Mouse (Mus musculus) thymus, adult 18-20 months (tissue): Measurements from ENCODE around the gene Cpa3.

Source experiments
- DNase-seq, 2 experiments: peaks; one replicate each; pipeline ENCODE4 v3.0.0; 2022; ENCODE audit warnings: mixed read lengths in 2 of 2

Cpa3 gene

GRCm38 (mm10) chr3:20242050-20242449 is at the start of gene Cpa3:
TSS of gene Cpa3 (minus strand) at chr3:20242181.
- no peak for DNase-seq

GRCm38 (mm10) chr3:20291370-20291769 is 49.4 kb upstream of the Cpa3 start:
- no peak for DNase-seq

- no peak for DNase-seq
These were observed 46.8 kb upstream of the Cpa3 start for GRCm38 (mm10) chr3:20288761-20289160.

DNA sequence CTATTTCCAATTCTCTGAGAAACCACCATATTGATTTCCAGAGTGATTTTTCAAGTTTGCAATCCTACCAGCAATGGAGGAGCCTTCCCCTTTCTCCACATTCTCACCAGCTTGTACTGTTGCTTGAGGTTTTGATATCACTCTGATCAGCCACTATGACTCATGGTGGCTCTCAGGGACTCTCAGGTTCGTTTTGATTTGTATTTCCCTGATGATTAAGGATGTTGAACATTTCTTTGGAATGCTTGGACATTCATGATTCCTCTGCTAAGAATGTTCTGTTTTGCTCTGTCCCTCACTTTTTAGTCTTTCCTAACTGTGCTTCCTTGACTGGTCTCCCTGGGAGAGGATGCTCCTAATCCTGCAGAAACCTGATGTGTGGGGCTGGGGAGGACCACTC is 39.8 kb upstream of the Cpa3 start:
- DNase-seq = no peak

GRCm38 (mm10) chr3:20275633-20276032 is 33.7 kb upstream of the Cpa3 start, which contains the start of gene Cpb1:
TSS of gene Cpb1 (minus strand) at chr3:20275733.
- no peak for DNase-seq

DNA sequence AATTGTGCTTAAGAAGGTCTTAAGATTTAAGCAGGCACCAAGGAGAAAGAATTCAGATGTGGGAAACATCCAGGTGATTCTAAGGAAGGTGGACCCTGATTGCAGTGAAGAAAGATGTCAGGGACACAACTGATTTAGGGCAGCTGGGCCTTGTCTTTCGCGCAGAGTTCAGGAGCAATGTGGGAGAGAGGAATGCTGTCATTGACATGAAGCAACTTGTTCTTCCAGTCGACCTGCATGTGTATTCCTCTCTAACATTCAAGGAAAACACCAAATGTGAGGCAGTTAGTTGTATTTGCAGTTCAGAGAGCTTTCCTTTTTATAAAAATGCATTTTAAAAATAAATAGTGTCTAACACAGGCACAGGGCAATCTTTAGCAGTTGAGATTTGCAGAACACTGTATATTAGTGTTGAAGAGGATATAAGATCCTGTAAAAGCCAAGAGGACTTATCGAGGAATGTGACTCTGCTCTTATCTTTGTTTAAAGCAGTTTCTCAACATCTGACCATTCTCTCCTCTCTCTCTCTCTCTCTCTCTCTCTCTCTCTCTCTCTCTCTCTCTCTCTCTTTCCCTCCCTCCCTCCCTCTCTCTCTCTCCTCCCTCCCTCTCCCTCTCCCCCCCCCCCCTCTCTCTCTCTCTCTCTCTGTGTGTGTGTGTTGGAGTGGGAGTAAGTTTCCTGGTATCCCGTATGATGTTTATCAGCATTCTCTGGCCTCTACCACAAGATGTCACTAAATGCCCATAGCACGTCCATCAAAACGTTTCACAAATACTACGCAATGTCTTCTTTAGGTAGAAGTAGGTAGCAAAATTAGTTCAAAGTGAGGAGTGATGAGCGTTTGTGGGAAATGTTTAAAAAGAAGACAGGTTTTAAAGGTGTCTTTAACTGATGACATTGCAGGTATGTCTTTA is 12.8 kb upstream of the Cpa3 start:
- no peak for DNase-seq

DNA sequence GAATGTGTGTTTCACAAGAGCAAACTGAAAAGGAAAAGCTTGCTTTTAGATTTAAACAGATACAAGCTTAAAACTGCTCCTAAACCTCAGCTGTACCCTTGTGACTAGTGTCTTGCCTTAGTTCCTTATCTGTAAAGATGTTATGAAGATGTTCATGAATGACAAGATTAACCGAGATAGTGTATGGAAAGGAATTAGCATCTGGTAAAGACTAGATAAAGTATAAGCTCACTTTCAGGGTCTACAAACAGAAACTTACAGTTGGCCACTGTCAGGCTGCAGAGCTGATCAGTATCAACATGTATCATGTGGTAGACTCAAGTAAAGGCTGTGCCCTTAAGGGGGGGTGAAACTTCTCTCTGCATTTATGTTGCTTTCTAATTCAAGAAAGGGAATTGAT is 1.9 kb upstream of the Cpa3 start:
- no peak for DNase-seq

GRCm38 (mm10) chr3:20239741-20240140 is 2.2 kb downstream of the Cpa3 start:
- DNase-seq = no peak

GRCm38 (mm10) chr3:20236965-20237364 is 5.0 kb downstream of the Cpa3 start:
- no peak for DNase-seq

DNA sequence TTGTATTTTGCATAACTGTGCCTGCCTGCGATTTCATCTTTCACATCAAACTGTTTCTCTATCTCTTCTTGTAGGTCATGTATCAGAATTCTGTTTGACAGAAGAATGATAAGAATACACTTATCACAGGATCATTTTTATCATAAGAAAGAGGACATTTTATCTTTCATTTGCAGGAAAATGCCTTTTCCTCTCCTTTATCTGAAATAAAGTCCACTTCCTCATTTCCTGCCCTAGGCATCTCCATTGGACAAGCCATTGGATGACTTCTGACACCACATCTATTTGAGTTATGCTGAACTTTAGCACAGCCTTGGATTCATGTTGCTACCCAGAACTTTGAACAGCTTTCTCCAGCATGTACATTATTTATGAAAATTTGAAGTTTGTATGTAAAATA is 13.0 kb downstream of the Cpa3 start:
- no peak for DNase-seq

- DNase-seq = no peak
These were observed 16.6 kb downstream of the Cpa3 start for GRCm38 (mm10) chr3:20225429-20225828.

DNA sequence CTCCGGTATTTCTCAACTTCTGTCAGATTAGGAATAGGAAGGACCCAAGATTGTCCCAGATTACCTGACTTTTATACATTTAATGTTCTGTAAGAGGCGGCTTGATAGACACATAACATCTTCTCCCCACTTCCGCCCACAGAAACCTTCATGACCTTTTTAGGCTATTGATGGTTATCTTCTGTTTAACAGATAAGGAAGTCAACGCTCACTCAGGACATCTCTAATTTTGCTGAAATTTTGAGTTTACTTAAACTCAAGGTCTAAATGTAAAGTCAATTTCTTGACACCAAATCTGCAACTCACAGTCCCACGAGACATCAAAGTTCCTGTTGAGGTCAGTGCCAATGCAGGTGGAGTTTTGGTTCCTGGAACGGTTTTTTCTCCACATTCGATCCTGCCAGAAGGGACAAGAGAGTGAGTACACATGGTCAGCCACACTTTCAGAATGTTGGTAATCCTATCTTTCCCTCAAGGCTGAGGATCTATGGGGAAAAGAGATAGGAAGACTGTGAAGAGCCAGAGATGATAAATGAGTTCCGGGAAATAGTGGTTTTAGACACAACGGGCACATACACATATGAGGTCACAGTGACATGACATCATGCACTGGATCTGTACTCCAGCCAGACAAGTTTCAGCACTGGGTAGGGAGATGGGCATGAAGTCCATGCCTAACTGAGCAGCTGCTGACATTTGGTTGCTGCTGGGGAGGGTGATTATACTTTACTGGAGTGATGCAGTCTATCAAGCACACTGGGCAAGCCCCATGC is 18.9 kb downstream of the Cpa3 start:
- DNase-seq = no peak

GRCm38 (mm10) chr3:20222136-20222535 is 19.8 kb downstream of the Cpa3 start:
- peak in 1 of 2 experiments; percentile 15 for DNase-seq

DNA sequence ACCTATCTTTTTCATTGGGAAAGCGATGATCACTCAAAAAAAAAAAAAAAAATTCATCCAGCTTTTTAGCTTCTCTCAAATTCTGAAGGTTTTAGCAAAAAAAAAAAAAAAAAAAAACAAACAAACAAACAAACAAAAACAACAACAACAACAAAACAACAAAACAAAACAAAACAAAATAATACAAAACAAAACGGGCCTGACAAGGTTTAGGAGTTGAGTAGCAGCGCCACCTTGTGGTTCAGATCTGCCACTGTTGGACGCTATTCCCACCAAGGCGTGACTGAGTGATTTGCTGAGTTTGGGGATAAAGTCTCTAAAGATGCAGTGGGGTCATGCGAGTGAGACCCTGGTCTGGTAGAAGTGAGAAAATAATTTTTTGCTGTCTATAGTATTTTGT is 43.1 kb downstream of the Cpa3 start:
- peak; percentile 8 to 18 for DNase-seq

DNA sequence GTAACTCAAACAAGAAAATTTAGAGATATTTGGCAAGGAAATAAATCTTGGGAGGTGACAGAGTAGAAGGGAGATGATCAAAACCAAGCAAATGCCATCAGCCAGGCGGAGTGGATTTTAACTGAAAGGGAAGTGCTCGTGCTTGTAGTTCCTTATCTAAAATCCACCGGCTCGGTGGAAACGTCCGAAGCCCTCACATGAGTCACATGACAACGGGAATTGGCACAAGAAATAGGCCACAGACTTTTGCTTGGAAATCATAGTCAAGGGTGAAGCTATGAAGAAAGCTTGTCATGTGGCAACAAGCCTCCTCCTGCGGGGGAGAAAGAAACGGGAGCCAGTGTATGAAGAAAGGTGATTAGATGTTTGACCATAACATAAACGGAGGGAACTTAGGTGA is 44.1 kb downstream of the Cpa3 start:
- DNase-seq = no peak

DNA sequence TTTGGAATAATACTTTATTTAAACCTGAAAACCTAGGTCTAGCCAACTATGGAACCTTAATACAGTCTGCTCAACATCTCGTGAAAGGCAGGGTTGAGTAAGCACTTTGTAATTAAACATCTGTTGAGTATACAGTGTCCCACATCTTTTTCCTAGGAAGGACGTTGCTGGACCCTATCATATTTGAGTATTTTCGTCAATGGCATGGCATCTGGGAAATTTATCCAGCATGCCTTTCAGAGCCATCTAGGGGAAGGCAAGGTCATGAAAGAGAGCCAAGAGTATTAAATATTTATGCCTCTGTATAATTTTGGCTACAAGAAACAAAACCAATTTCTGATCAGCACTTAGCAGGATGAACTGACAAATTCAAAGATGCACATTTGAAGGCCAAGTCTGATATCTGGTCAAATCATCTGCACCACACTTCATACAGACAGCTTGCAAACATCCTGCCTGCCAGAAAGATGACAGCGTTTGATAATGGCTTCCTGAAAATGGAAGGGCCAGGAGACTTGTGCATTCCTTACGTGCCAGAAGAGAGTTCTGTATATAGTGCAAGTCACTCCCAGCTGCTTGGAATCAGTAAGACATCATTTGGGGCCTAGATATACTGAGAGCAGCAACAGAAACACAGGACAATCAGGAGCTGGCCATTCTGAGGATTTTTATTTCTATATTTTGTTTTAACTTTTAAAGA is 52.9 kb downstream of the Cpa3 start:
- no peak for DNase-seq

- DNase-seq = no peak
These were observed 69.6 kb downstream of the Cpa3 start for GRCm38 (mm10) chr3:20172394-20172793.

DNA sequence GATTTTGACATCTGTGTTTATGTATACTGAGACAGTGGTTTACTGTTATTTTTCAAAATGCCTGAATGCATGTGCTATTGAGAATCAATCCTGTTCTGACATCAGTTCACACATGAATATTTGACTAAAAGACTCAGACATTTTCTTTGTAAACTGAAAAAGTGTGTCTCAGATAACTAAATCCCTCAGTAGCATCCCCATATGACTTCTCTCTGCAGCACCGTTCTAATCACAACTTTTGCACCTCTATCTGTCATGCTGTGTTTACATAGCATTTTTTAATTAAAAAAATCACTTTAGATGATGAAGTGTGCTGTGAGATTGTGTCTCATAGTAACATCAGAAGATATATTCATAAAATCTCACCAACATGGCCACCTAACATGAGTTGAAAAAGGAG is 74.5 kb downstream of the Cpa3 start:
- no peak for DNase-seq
